Mouse (Mus musculus) urinary bladder, adult 2 months (tissue): ENCODE results near the gene Scd3. TPM values are rescaled to one million over a fixed set of nuclear protein-coding genes. Genes with fewer than 3 reads are reported as not detected.
"Not testable (repeated sequence)": the region's sequence is repeated elsewhere in the genome, so short reads cannot be mapped to it uniquely, and the experiment has no call there.

Experiments
- DNase-seq: peaks from one replicate; pipeline ENCODE4 v3.0.0; 2022; ENCODE audit warnings: low spot score
- polyA plus RNA-seq: library from polyadenylated mRNA; depleted of rRNA; stranded (reverse); fragments of >200 nt; gene quantifications from 2 replicates; pipeline ENCODE4 v1.2.3, GENCODE M21; 2012

The Scd3 gene
- polyA plus RNA-seq, 1 experiment, result 0.01 TPM

GRCm38 (mm10) chr19:44273711-44274110 is 70.6 kb downstream of the Scd3 start:
- no peak for DNase-seq

GRCm38 (mm10) chr19:44274452-44274851 is 71.4 kb downstream of the Scd3 start:
- DNase-seq, result no peak

GRCm38 (mm10) chr19:44275418-44275817 is 72.3 kb downstream of the Scd3 start:
- DNase-seq, result no peak

DNA sequence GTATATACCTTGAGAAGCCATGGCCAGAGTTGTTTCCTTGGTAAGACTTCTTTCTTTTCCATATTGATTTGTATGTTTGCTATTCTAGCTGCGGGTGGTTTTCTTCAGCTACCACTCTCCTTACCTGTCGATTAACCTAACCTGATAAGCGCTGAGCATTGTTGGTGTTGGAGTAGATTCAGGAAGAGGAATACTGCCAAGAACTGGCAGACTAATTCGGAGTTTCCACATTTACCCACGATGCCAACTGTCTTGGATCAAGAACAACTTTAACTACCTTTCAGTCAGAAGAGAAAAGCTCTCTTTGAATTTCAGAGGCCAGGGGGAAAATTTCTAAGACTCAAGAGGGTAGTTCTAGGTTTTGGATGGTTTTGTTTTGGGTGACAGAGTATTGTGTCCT is 73.8 kb downstream of the Scd3 start:
- no peak for DNase-seq

DNA sequence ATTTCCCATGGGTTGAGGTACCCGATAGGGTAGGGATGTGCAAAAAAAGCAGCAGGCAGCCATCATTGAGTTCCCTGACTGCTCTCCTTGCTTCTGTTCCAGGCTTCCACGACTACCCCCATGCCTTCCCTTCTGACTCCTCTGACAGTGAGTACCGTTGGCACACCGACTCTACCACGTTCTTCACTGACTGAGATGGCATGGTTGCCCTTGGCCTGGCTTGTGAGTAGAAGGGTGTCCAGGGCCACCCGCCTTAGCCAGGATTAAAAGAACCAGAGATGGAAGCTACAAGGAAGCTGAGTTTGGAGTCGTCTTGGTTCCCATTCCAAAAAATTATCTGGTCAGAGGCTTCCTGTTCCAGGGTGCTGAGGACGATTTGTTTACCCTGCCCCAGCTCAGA is 74.9 kb downstream of the Scd3 start:
- DNase-seq, result no peak

DNA sequence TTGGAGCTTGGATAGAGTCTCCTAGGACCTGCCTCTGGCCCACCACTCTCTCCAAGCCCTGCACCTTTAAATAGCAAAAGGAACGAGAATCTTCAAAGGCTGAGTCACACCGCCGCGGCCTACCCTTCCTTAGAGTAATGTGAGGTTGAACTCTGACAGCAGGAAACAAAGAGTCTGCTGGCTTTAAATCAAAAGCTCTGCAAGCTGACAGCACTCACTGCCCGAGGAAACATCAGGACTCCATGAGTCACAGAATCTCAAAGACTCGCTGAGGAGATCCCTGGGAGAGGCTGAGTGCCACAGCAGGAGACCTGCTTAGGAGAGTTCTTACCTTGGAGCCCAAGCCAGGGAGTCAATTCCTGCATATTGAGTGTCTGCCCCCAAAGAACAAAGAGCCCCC is 77.7 kb downstream of the Scd3 start:
- DNase-seq, result no peak

DNA sequence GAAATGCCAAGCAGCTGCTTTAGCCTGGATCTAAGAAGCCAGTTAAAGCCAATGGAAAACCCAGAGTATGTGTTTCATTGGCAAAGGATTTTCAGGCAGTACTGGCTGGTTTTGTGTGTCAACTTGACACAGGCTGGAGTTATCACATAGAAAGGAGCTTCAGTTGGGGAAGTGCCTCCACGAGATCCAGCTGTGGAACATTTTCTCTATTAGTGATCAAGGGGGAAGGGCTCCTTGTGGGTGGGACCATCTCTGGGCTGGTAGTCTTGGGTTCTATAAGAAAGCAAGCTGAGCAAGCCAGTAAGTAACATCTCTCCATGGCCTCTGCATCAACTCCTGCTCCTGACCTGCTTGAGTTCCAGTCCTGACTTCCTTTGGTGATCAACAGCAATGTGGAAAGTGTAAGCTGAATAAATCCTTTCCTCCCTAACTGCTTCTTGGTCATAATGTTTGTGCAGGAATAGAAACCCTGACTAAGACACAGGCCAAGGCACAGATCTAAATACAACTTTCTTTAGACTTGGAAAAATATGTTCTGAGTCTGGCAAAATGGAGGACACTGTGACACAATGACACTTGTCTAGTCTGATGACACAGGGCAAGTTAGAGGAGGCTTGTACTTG is 78.9 kb downstream of the Scd3 start:
- not testable (repeated sequence) for DNase-seq

DNA sequence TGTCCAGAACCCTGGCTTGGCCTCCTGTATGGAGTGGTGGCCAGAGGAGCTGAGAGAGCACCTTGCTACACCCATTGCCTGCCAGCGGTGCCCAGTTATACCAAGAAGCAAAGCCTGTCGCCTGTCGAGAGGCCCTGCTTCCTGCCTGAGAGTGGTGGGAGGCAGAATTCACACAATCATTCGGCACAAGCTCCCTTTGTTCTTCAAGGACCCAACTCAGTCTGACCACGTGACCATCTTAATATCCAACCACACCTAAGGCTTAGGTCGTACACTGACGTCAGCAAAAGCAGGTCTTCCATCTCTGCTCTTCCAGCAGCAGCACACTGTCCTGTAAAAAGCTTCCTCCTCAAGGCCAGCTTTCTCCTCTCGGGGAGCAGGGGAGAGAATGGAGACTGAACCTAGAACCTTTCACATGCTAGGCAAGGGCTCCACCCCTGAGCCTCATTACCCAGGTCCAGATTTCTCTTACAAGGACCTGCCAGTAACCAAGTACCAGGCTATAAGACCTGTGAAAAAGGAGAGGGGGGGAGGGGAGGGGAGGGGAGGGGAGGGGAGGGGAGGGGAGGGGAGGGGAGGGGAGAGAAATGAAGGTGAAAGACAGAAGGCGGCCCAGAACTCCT is 79.6 kb downstream of the Scd3 start:
- no peak for DNase-seq

- no peak for DNase-seq
Measured at GRCm38 (mm10) chr19:44283157-44284024, 80.3 kb downstream of the Scd3 start.

DNA sequence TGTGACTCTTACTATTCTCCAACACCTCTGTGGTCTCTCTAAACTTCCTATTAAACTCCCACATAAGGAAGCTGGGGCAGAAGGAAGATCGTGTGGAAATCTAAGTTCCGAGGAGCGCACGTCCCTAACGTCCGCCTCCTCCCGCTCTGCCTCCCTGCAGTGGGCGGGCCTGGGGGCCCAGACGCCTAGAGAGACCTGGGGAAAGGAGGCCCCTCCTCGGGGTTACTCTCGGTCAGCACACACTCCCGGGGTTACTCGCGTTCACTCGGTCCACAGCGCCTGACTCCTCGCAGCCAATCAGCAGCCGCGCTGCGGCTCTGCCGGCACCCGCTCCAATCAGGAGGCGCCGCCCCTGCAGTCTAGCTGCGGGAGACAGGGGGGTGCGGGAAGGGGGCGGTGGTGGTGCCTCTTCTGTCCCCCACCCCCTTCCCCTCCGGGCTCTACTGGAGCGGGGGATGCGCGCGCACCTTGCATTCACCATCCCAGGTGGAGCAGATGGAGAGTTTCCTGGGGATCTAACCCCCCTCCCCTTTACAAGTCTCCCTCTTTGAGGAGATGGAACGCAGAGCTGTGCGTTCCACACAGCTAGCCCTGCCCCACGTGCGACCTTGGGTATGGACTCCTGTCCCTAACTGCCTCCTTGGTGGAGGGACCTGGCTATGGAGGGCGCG is 81.1 kb downstream of the Scd3 start:
- peak; percentile 80 for DNase-seq

DNA sequence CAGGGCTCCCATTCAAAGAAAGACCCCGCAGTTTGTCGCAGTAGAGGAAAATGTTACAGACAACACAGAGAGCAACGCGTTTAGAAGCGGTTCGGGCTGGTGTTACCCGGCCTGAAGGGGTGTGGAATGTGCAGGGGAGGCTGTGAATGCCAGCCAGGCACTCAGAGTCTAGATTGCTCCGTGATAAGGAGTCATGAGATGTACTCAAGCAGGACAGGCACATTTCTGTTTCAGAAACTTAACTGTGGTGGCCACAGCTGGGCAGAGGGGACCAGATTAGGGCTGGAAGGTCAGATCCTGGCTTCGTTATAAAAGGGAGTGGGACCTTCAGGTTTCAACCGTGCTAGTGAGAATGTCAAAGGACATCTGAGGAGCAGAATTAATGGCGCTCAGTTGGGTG is 81.7 kb downstream of the Scd3 start:
- DNase-seq, result no peak

GRCm38 (mm10) chr19:44285554-44285953 is 82.5 kb downstream of the Scd3 start:
- DNase-seq, result no peak

DNA sequence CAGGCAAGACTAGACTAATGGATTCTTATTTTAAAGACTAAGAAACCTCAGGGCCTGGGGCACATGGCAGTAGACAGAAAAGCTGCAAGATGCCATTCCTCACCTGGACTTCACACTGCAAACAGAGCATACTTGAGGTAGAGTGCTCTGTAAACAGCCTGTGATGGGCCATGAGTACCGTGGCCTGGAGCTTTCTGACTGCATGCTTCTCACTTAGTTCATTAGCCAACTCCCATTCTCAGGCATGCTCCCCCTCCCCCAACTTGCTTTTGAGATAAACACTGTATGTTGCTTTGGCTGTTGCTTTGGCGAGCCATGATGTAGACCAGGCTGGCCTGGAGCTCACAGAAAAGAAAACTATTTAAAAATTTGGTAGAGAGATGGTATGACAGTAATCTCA is 83.0 kb downstream of the Scd3 start:
- no peak for DNase-seq

DNA sequence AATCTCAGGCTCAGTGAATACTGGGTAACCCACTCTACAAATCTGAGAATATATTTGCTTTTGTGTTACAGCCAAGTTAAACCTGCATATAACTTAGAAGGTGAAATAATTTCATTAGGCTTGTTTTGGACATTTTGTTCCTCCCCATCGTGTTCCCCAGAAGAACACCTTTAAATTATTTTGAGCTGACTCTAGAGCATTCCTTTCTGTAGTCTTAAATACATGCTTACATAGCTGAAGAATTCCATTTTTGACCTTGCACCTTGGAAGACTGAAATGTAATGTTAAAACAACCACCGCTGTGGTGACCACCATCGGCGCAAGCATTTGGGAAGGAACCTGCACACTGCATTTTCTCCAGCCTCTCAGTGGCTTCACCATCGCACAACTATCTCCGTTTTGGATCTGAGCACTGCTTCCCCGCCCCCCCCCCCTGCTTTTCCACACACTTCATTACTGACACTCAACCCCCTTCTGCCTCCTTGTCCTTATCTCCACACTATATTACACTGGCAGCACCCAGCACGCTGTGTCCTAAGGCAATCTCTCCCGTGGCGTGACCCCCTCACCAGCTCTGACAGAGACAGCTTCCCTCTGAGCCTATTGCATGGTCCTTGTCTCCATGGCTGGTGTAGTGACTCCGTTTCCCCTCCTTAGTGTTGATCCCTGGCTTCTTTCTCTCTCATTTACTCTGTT is 84.5 kb downstream of the Scd3 start:
- no peak for DNase-seq

- no peak for DNase-seq
Measured at GRCm38 (mm10) chr19:44292083-44292482, 89.0 kb downstream of the Scd3 start.

- DNase-seq, result no peak
Measured at GRCm38 (mm10) chr19:44292483-44292882, 89.4 kb downstream of the Scd3 start.

DNA sequence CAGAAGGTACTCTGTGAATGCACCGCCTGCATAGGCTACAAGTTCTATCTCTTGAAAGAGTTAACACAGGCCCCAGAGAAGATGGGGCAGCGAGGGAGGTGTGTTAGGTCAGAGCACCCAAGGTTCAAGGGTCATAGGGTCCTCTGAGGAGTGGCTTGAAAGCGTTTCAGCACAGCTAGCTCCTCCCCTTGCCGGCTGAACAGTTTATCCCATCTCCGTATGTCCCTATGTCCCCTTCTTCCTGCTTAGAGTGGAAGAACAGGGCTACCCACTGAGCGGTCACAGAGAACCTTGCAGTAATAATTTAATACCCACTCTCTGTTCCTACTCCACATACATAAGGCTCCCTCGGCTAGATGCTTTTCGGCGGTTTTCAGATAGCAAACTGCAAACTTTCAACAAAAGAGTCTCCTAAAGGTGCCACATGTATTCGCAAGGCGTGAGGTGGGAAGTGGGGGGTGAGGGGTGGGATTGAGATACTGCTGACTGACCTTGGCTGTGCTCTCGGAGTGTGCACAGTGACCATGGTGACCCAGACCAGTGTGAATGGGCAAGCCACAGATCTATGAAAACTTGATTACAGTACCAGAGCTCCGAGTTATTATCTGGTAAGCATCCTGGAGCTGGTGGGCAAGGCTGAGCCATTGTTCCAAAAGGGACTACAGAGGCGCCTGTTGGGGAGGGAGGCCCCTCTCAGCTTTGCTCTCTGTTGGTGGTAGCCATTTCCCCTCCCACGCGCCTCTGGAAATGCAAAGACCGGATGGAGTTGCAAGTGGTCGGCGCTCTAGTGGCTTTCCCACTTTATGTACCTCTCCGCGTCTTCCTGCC is 90.1 kb downstream of the Scd3 start, which contains the start of gene Scd2:
TSS of gene Scd2 (plus strand) at position 734 of the 828 bp plus-strand sequence.
- no peak for DNase-seq
